Mouse (Mus musculus) liver, embryonic 14.5 days (tissue): ENCODE data around the gene Ptbp3.

ENCODE experiments used
- CTCF ChIP-seq: IDR thresholded peaks from 2 replicates; pipeline ENCODE4 v1.5.1; 2016; ENCODE audit warnings: antibody characterized with exemption, low read depth, control low read depth
- EP300 ChIP-seq: IDR thresholded peaks from 2 replicates; pipeline ENCODE4 v1.6.1; 2016; ENCODE audit warnings: antibody characterized with exemption, low read depth

DNA sequence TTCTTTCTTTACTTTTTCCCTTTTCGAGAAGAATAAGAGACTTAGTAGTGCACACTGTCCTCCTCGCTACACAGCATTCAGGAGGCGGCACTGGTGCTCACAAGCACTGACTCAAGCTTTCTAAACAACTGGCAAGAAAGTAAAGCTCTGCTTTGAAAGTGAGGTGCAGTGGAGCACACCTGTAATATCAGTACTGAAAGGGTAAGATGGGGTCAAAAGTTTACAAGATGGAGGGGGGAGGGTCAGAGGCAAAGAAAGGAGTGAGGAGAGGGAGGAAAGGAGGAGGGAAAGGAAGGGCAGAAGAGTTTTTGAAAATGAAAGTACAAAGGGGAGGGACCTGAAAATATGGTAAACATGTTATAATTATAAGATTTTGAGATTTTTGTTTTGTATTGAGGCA lies 43.7 kb downstream of the Ptbp3 start:
- no peak for TF ChIP-seq CTCF
- no peak for TF ChIP-seq EP300
